Mouse (Mus musculus) midbrain, embryonic 10.5 days (tissue): ENCODE measurements around the gene Nkapd1. TPM values are rescaled to one million over a fixed set of nuclear protein-coding genes. Genes with fewer than 3 reads are reported as not detected.
A peak's percentile ranks its signal among the peaks of the same experiment; 100 is the strongest.
"Not testable (repeated sequence)": the region's sequence is repeated elsewhere in the genome, so short reads cannot be mapped to it uniquely, and the experiment has no call there.

Source experiments
- DNase-seq: peaks from one replicate; pipeline ENCODE4 v3.0.0-alpha.2; 2017; ENCODE audit warnings: low spot score
- H3K27ac ChIP-seq: fragments of 300-500 bp; sonication (generic); replicated peaks from 2 replicates; pipeline ENCODE4 v1.5.1; 2016; ENCODE audit warnings: mild to moderate bottlenecking
- H3K27me3 ChIP-seq: fragments of 300-500 bp; sonication (generic); 2 replicates; pipeline ENCODE4 v1.6.1; 2016; ENCODE audit warnings: low read depth, mild to moderate bottlenecking; ENCODE audit not compliant: poor library complexity, severe bottlenecking
- H3K36me3 ChIP-seq: fragments of 300-500 bp; sonication (generic); 2 replicates; pipeline ENCODE4 v1.6.1; 2016; ENCODE audit warnings: mild to moderate bottlenecking, moderate library complexity
- H3K4me1 ChIP-seq: fragments of 300-500 bp; sonication (generic); 2 replicates; pipeline ENCODE4 v1.6.1; 2016
- H3K4me3 ChIP-seq: fragments of 300-500 bp; sonication (generic); 2 replicates; pipeline ENCODE4 v1.5.1; 2016; ENCODE audit warnings: mild to moderate bottlenecking, moderate library complexity
- H3K9me3 ChIP-seq: fragments of 300-500 bp; sonication (generic); replicated peaks from 2 replicates; pipeline ENCODE4 v1.6.1; 2016; ENCODE audit warnings: mild to moderate bottlenecking
- WGBS: fragments of 180-500 bp; shearing (Covaris S2); methylation state at CpG from one replicate; pipeline ENCODE4 v1.1.7; 2016; 5-methylcytosine and 5-hydroxymethylcytosine counted together
- polyA plus RNA-seq: library from polyadenylated mRNA; unstranded; fragments of >200 nt; fragmentation: Nextera tagmentation; extraction: Ambion mirVana; gene quantifications from 2 replicates; pipeline ENCODE4 v1.2.1, GENCODE M21; 2016

The Nkapd1 gene
- polyA plus RNA-seq, 1 experiment from 2014 or later, result 20.2 TPM

- WGBS, result 96% methylated on average over 6 of the region's 8 CpGs
- not testable (repeated sequence) for H3K27me3 ChIP-seq, H3K4me1 ChIP-seq, DNase-seq, H3K27ac ChIP-seq, H3K4me3 ChIP-seq, H3K9me3 ChIP-seq
- peaks cover 41% of the 10 kb centered on the region for H3K36me3 ChIP-seq
Observed at GRCm38 (mm10) chr9:50630903-50631302, 13.6 kb upstream of the Nkapd1 start.

GRCm38 (mm10) chr9:50617794-50618330 lies 598 bp upstream of the Nkapd1 start:
- no peak for DNase-seq
- peaks cover 25% of the 10 kb centered on the region for H3K36me3 ChIP-seq
- peak overlapping the region; percentile 96; the same call in 1 of the 2 replicates for H3K27ac ChIP-seq
- 63% methylated on average over 9 of the region's 9 CpGs for WGBS
- no peaks in the 10 kb centered on the region for H3K27me3 ChIP-seq
- H3K9me3 ChIP-seq, result no peaks in the 10 kb centered on the region
- H3K4me1 ChIP-seq, result peaks cover 18% of the 10 kb centered on the region
- peak overlapping the region; percentile 89 for H3K4me3 ChIP-seq

GRCm38 (mm10) chr9:50616161-50616560 lies 1.1 kb downstream of the Nkapd1 start:
- peak overlapping the region; percentile 96 for H3K27ac ChIP-seq
- H3K4me3 ChIP-seq, result peak overlapping the region; percentile 89
- peaks cover 18% of the 10 kb centered on the region for H3K4me1 ChIP-seq
- H3K36me3 ChIP-seq, result peaks cover 41% of the 10 kb centered on the region
- H3K27me3 ChIP-seq, result no peaks in the 10 kb centered on the region
- WGBS, result 48% methylated on average over 11 of the region's 11 CpGs
- H3K9me3 ChIP-seq, result no peaks in the 10 kb centered on the region
- DNase-seq, result no peak

GRCm38 (mm10) chr9:50612115-50612514 lies 5.1 kb downstream of the Nkapd1 start:
- Histone ChIP-seq H3K27me3 (no peaks in the 10 kb centered on the region), H3K4me3 (no peak overlapping the region), H3K27ac (no peak overlapping the region), H3K9me3 (no peaks in the 10 kb centered on the region), H3K36me3 (peaks cover 81% of the 10 kb centered on the region), H3K4me1 (peaks cover 14% of the 10 kb centered on the region)
- DNase-seq, result no peak
- whole genome bisulfite sequencing, result 93% methylated on average over 4 of the region's 4 CpGs

GRCm38 (mm10) chr9:50604338-50604737 lies 12.9 kb downstream of the Nkapd1 start:
- DNase-seq, result no peak
- 5% methylated on average over 6 of the region's 6 CpGs for WGBS
- peaks cover 31% of the 10 kb centered on the region for H3K4me1 ChIP-seq
- H3K27ac ChIP-seq, result peak overlapping the region; percentile 94
- H3K9me3 ChIP-seq, result no peaks in the 10 kb centered on the region
- H3K27me3 ChIP-seq, result no peaks in the 10 kb centered on the region
- H3K4me3 ChIP-seq, result peak overlapping the region; percentile 92
- peaks cover 55% of the 10 kb centered on the region for H3K36me3 ChIP-seq

GRCm38 (mm10) chr9:50603998-50604324 lies 13.3 kb downstream of the Nkapd1 start:
- peaks cover 31% of the 10 kb centered on the region for H3K4me1 ChIP-seq
- H3K27ac ChIP-seq, result peak overlapping the region; percentile 94
- no peaks in the 10 kb centered on the region for H3K9me3 ChIP-seq
- peaks cover 55% of the 10 kb centered on the region for H3K36me3 ChIP-seq
- no peaks in the 10 kb centered on the region for H3K27me3 ChIP-seq
- DNase-seq, result no peak
- WGBS, result under 1% methylated on average over 24 of the region's 24 CpGs
- peak overlapping the region; percentile 92 for H3K4me3 ChIP-seq

- Histone ChIP-seq H3K36me3 (peaks cover 55% of the 10 kb centered on the region), H3K9me3 (no peaks in the 10 kb centered on the region), H3K27ac (peak within 1 kb of the TSS; percentile 94), H3K27me3 (no peaks in the 10 kb centered on the region), H3K4me1 (peaks cover 31% of the 10 kb centered on the region), H3K4me3 (peak within 1 kb of the TSS; percentile 92)
- WGBS, result under 1% methylated on average over 48 of the region's 48 CpGs
- peak; percentile 95 for DNase-seq
Observed at GRCm38 (mm10) chr9:50603189-50603997, 13.9 kb downstream of the Nkapd1 start, which contains the start of the genes Sdhd and Timm8b. Gene Sdhd, minus strand, starts transcription at chr9:50603812. Gene Timm8b, plus strand, starts transcription at chr9:50603910.

GRCm38 (mm10) chr9:50602055-50602845 lies 15.0 kb downstream of the Nkapd1 start:
- peaks cover 31% of the 10 kb centered on the region for H3K4me1 ChIP-seq
- H3K36me3 ChIP-seq, result peaks cover 55% of the 10 kb centered on the region
- H3K27me3 ChIP-seq, result no peaks in the 10 kb centered on the region
- WGBS, result 93% methylated on average over 7 of the region's 7 CpGs
- H3K4me3 ChIP-seq, result peak overlapping the region; percentile 92
- DNase-seq, result no peak
- no peak overlapping the region for H3K27ac ChIP-seq
- H3K9me3 ChIP-seq, result no peaks in the 10 kb centered on the region

GRCm38 (mm10) chr9:50601536-50601935 lies 15.7 kb downstream of the Nkapd1 start:
- Histone ChIP-seq H3K9me3 (no peaks in the 10 kb centered on the region), H3K27ac (no peak overlapping the region), H3K4me3 (no peak overlapping the region), H3K4me1 (peaks cover 31% of the 10 kb centered on the region), H3K36me3 (peaks cover 57% of the 10 kb centered on the region), H3K27me3 (no peaks in the 10 kb centered on the region)
- DNase-seq, result no peak
- 87% methylated on average over 6 of the region's 6 CpGs for WGBS

GRCm38 (mm10) chr9:50596973-50597372 lies 20.3 kb downstream of the Nkapd1 start:
- Histone ChIP-seq H3K9me3 (no peaks in the 10 kb centered on the region), H3K36me3 (peaks cover 59% of the 10 kb centered on the region), H3K4me1 (peaks cover 7% of the 10 kb centered on the region), H3K4me3 (no peak overlapping the region), H3K27ac (no peak overlapping the region), H3K27me3 (no peaks in the 10 kb centered on the region)
- WGBS, result 96% methylated on average over 8 of the region's 8 CpGs
- DNase-seq, result no peak

GRCm38 (mm10) chr9:50594794-50595417 lies 22.4 kb downstream of the Nkapd1 start:
- WGBS, result 81% methylated on average over 12 of the region's 12 CpGs
- no peak for DNase-seq
- H3K27me3 ChIP-seq, result no peaks in the 10 kb centered on the region
- H3K4me1 ChIP-seq, result no peaks in the 10 kb centered on the region
- H3K36me3 ChIP-seq, result peaks cover 51% of the 10 kb centered on the region
- H3K9me3 ChIP-seq, result no peaks in the 10 kb centered on the region
- H3K27ac ChIP-seq, result no peak overlapping the region
- H3K4me3 ChIP-seq, result no peak overlapping the region

GRCm38 (mm10) chr9:50593544-50593943 lies 23.7 kb downstream of the Nkapd1 start:
- H3K27ac ChIP-seq, result no peak overlapping the region
- H3K9me3 ChIP-seq, result no peaks in the 10 kb centered on the region
- no peaks in the 10 kb centered on the region for H3K27me3 ChIP-seq
- no peak overlapping the region for H3K4me3 ChIP-seq
- no peaks in the 10 kb centered on the region for H3K4me1 ChIP-seq
- 69% methylated on average over 3 of the region's 3 CpGs for WGBS
- peak; percentile 27 for DNase-seq
- H3K36me3 ChIP-seq, result peaks cover 37% of the 10 kb centered on the region
